Mouse (Mus musculus) embryonic facial prominence, embryonic 13.5 days (tissue): Measurements from ENCODE around the gene Btbd7. TPM values are rescaled to one million over a fixed set of nuclear protein-coding genes. Genes with fewer than 3 reads are reported as not detected.

ENCODE experiments used
- ATAC-seq: fragments of 200-750 bp; cut with Nextera tagmentation; 2 replicates; pipeline ENCODE4 v1.8.0; 2017; ENCODE audit warnings: low read depth; ENCODE audit not compliant: insufficient number of reproducible peaks, insufficient read depth, low FRiP score, low TSS enrichment
- H3K27ac ChIP-seq: fragments of 300-500 bp; sonication (generic); 2 replicates; pipeline ENCODE4 v1.5.1; 2015; ENCODE audit warnings: moderate library complexity, mild to moderate bottlenecking, inconsistent platforms
- H3K27me3 ChIP-seq: fragments of 300-500 bp; sonication (generic); 2 replicates; pipeline ENCODE4 v1.6.1; 2015; ENCODE audit warnings: mild to moderate bottlenecking, inconsistent platforms
- H3K36me3 ChIP-seq: fragments of 300-500 bp; sonication (generic); 2 replicates; pipeline ENCODE4 v1.6.1; 2015; ENCODE audit warnings: mild to moderate bottlenecking, inconsistent platforms
- H3K4me1 ChIP-seq: fragments of 300-500 bp; sonication (generic); 2 replicates; pipeline ENCODE4 v1.6.1; 2015; ENCODE audit warnings: inconsistent platforms
- H3K4me2 ChIP-seq: fragments of 300-500 bp; sonication (generic); 2 replicates; pipeline ENCODE4 v1.6.1; 2015; ENCODE audit warnings: moderate library complexity, mild to moderate bottlenecking, inconsistent platforms
- H3K4me3 ChIP-seq: fragments of 300-500 bp; sonication (generic); 2 replicates; pipeline ENCODE4 v1.5.1; 2015; ENCODE audit warnings: mild to moderate bottlenecking, inconsistent platforms
- H3K9ac ChIP-seq: fragments of 300-500 bp; sonication (generic); 2 replicates; pipeline ENCODE4 v1.6.1; 2015; ENCODE audit warnings: mild to moderate bottlenecking, inconsistent platforms
- H3K9me3 ChIP-seq: fragments of 300-500 bp; sonication (generic); 2 replicates; pipeline ENCODE4 v1.6.1; 2016; ENCODE audit warnings: inconsistent platforms
- WGBS: fragments of 180-500 bp; shearing (Covaris S2); methylation state at CpG from one replicate; pipeline ENCODE4 v1.1.7; 2015; ENCODE audit warnings: mixed read lengths; 5-methylcytosine and 5-hydroxymethylcytosine counted together
- polyA plus RNA-seq: library from polyadenylated mRNA; unstranded; fragments of >200 nt; fragmentation: Nextera tagmentation; extraction: Ambion mirVana; gene quantifications from 2 replicates; pipeline ENCODE4 v1.2.1, GENCODE M21; 2015

The Btbd7 gene
- 25.8 and 26.3 TPM in 2 replicates for polyA plus RNA-seq

GRCm38 (mm10) chr12:102878031-102878823 lies at the start of gene Btbd7:
Btbd7 (minus strand) TSS chr12:102878471.
- H3K36me3 ChIP-seq = no peaks in the 10 kb centered on the region
- under 1% methylated on average over 95 of the region's 95 CpGs for WGBS
- ATAC-seq = peak; percentile 97

DNA sequence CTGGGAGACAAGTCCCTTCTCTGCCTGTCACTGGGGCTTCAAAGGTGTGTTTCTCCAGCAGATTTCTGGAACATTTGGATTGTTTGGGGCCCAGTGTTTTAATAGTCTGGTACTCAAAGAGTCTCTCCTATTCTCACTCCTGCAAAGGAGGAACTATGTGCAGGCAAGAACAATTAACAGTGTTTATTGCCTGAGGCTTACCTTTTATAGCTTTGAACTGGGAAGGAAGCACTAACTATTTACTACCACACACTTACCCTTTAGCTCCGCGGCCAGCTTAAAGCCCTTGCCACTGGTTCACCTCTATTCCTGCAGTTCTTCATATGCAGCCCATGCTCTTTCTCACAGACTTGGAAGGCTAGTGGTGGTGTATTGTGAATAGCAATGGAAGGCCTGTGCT lies 37.8 kb upstream of the Btbd7 start:
- Histone ChIP-seq H3K4me3 (no peak overlapping the region), H3K9me3 (no peaks in the 10 kb centered on the region), H3K27me3 (no peaks in the 10 kb centered on the region), H3K27ac (no peak overlapping the region), H3K4me1 (no peaks in the 10 kb centered on the region), H3K9ac (no peak overlapping the region), H3K4me2 (no peak overlapping the region), H3K36me3 (no peaks in the 10 kb centered on the region)
- 72% methylated on average over 2 of the region's 2 CpGs for WGBS
- ATAC-seq = no peak

More at GRCm38 (mm10) chr12:102878031-102878823, at the start of gene Btbd7:
- Histone ChIP-seq H3K27ac (peak within 1 kb of the TSS; percentile 95), H3K9ac (peak within 1 kb of the TSS; percentile 95), H3K9me3 (no peaks in the 10 kb centered on the region), H3K4me3 (peak within 1 kb of the TSS; percentile 86), H3K4me2 (peak within 1 kb of the TSS; percentile 80), H3K27me3 (no peaks in the 10 kb centered on the region), H3K4me1 (peaks cover 15% of the 10 kb centered on the region)

- H3K9ac ChIP-seq = no peak overlapping the region
- WGBS = 34% methylated on average over 3 of the region's 3 CpGs
- no peak overlapping the region for H3K27ac ChIP-seq
- no peaks in the 10 kb centered on the region for H3K4me1 ChIP-seq
- no peaks in the 10 kb centered on the region for H3K9me3 ChIP-seq
- H3K4me3 ChIP-seq = no peak overlapping the region
- H3K36me3 ChIP-seq = no peaks in the 10 kb centered on the region
- H3K27me3 ChIP-seq = no peaks in the 10 kb centered on the region
- no peak overlapping the region for H3K4me2 ChIP-seq
- ATAC-seq = no peak
These were observed 29.9 kb upstream of the Btbd7 start for GRCm38 (mm10) chr12:102908191-102908590.

GRCm38 (mm10) chr12:102899091-102899490 lies 20.8 kb upstream of the Btbd7 start, which contains the start of gene Cox8c:
Cox8c (plus strand) TSS chr12:102899316.
- Histone ChIP-seq H3K4me1 (no peaks in the 10 kb centered on the region), H3K9ac (no peak within 1 kb of the TSS), H3K4me2 (no peak within 1 kb of the TSS), H3K4me3 (no peak within 1 kb of the TSS), H3K9me3 (no peaks in the 10 kb centered on the region), H3K36me3 (no peaks in the 10 kb centered on the region), H3K27me3 (no peaks in the 10 kb centered on the region), H3K27ac (no peak within 1 kb of the TSS)
- WGBS = 91% methylated on average over 17 of the region's 17 CpGs
- ATAC-seq = no peak

DNA sequence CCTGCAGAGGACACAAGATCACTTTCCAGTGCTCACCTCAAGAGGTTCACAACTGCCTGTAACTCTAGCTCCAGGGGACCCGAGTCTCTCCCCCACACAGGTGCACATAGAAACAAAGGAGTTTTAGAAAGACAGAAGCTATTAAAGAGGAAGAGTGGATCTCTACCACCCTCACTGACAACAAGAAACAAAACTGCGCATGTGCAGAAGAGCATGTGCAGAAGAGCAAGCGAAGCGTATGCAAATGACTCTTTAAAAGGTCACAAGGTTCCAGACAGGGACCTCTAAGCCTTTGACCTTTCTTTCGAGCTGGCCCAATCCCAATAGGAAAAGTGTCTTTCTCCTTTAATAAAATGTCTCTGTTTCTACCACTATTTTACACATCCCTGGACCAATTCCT lies 10.3 kb upstream of the Btbd7 start:
- H3K4me2 ChIP-seq = no peak overlapping the region
- no peak overlapping the region for H3K9ac ChIP-seq
- H3K4me3 ChIP-seq = no peak overlapping the region
- ATAC-seq = no peak
- H3K36me3 ChIP-seq = no peaks in the 10 kb centered on the region
- no peaks in the 10 kb centered on the region for H3K9me3 ChIP-seq
- no peak overlapping the region for H3K27ac ChIP-seq
- 56% methylated on average over 5 of the region's 5 CpGs for WGBS
- H3K4me1 ChIP-seq = no peaks in the 10 kb centered on the region
- H3K27me3 ChIP-seq = no peaks in the 10 kb centered on the region

DNA sequence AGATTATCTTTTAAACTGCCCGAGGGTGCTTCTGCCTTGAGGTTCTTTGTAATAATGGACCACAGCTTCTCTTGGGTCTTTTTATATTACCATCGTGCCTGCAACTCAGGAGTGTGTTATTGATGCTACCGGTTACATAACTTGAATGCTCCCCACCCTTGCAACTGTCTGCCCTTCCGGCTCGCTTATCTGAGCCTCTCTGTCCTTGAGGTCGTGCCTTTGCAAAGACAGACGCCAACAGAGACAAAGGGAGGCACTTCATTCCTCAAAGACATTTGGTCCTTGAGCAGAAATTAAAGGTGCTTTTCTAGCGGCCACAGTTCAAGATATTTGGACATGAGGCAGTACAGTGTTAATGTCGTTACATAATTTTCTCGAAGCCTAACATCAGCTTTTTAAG lies 9.1 kb upstream of the Btbd7 start:
- H3K4me2 ChIP-seq = no peak overlapping the region
- no peaks in the 10 kb centered on the region for H3K4me1 ChIP-seq
- H3K27ac ChIP-seq = no peak overlapping the region
- H3K4me3 ChIP-seq = no peak overlapping the region
- ATAC-seq = no peak
- no peaks in the 10 kb centered on the region for H3K9me3 ChIP-seq
- no peaks in the 10 kb centered on the region for H3K27me3 ChIP-seq
- no peaks in the 10 kb centered on the region for H3K36me3 ChIP-seq
- 57% methylated on average over 10 of the region's 10 CpGs for WGBS
- no peak overlapping the region for H3K9ac ChIP-seq

GRCm38 (mm10) chr12:102885735-102886134 lies 7.5 kb upstream of the Btbd7 start:
- Histone ChIP-seq H3K27ac (no peak overlapping the region), H3K4me3 (no peak overlapping the region), H3K4me2 (no peak overlapping the region), H3K36me3 (no peaks in the 10 kb centered on the region), H3K9me3 (no peaks in the 10 kb centered on the region), H3K27me3 (no peaks in the 10 kb centered on the region), H3K9ac (0 out of 2 replicates have a peak overlapping the region, but pooled peaks have one; percentile 21), H3K4me1 (no peaks in the 10 kb centered on the region)
- ATAC-seq = no peak
- 19% methylated on average over 5 of the region's 5 CpGs for WGBS

DNA sequence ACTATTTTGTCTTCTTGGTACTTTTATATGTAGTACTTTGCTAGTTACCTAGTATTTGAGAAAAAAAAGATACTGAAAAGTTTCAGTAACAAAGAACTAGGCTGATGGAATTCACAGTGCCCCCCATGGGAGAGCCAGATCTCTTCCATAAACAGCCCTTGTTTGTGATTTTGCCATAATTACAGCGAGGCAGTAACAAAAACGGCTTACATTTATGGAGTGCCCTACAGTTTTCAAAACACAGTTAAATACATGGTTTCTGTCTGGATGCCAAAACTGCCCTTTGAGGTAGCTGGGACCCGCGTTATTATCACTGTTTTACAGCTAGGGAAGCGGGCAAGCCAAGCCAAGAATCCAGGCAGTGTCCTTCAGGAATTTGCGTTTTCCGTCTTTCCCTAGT lies 630 bp upstream of the Btbd7 start:
- no peak for ATAC-seq
- no peaks in the 10 kb centered on the region for H3K27me3 ChIP-seq
- 26% methylated on average over 7 of the region's 7 CpGs for WGBS
- H3K4me1 ChIP-seq = peaks cover 15% of the 10 kb centered on the region
- peak overlapping the region; percentile 95 for H3K9ac ChIP-seq
- H3K4me2 ChIP-seq = peak overlapping the region; percentile 80
- H3K4me3 ChIP-seq = peak overlapping the region; percentile 86
- no peaks in the 10 kb centered on the region for H3K9me3 ChIP-seq
- no peaks in the 10 kb centered on the region for H3K36me3 ChIP-seq
- peak overlapping the region; percentile 91 for H3K27ac ChIP-seq

DNA sequence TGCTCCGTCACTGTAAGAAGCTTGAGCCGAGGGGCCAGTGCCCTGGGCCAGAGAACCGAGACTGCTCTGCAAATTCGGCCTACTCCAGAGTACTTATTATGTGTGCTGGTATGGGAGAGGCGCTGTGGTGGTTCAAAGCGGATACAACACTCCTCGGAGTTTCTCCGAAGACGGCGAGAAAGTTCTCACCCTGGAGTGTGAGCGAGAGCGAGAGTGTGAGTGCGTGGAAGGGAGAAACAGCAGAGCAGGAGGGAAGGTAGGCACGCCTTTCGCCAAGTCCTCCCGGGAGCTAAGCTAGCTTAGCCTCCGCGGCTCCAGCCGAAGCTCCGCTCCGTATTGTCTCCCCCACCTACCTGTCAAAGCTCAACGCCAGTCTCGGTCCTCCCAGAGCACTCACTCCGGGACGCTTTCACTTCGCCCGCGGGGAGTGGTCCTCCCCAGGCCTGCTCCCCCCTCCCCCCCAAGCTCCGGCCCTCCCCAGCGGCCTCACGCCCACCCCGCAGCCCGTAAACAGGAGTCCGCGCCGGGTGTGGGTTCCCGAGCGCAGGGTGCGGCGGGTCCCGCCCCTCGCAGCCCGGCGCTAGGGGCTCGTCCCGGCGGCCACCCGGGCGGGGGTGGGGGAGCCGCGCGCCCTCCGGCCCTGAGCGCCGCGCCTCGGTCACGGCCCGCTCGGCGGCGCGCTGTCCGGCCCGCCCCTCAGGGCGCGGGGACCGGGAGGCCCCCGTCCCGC lies 805 bp downstream of the Btbd7 start:
- H3K9ac ChIP-seq = peak overlapping the region; percentile 95
- no peaks in the 10 kb centered on the region for H3K27me3 ChIP-seq
- H3K27ac ChIP-seq = peak overlapping the region; percentile 95
- no peaks in the 10 kb centered on the region for H3K9me3 ChIP-seq
- H3K4me3 ChIP-seq = peak overlapping the region; percentile 86
- peak; percentile 69 for ATAC-seq
- WGBS = under 1% methylated on average over 66 of the region's 70 CpGs
- peak overlapping the region; percentile 80 for H3K4me2 ChIP-seq
- peaks cover 15% of the 10 kb centered on the region for H3K4me1 ChIP-seq
- H3K36me3 ChIP-seq = no peaks in the 10 kb centered on the region

GRCm38 (mm10) chr12:102870527-102870926 lies 7.7 kb downstream of the Btbd7 start:
- no peak overlapping the region for H3K4me2 ChIP-seq
- 90% methylated on average over 1 of the region's 1 CpGs for WGBS

GRCm38 (mm10) chr12:102869802-102870201 lies 8.5 kb downstream of the Btbd7 start:
- 84% methylated on average over 2 of the region's 2 CpGs for WGBS
- ATAC-seq = no peak
- no peak overlapping the region for H3K9ac ChIP-seq

More at GRCm38 (mm10) chr12:102870527-102870926, 7.7 kb downstream of the Btbd7 start:
- Histone ChIP-seq H3K27me3 (no peaks in the 10 kb centered on the region), H3K9ac (no peak overlapping the region), H3K27ac (no peak overlapping the region), H3K4me1 (peaks cover 1% of the 10 kb centered on the region; the same call in 1 of the 2 replicates), H3K4me3 (no peak overlapping the region), H3K36me3 (no peaks in the 10 kb centered on the region), H3K9me3 (no peaks in the 10 kb centered on the region)
- no peak for ATAC-seq

GRCm38 (mm10) chr12:102860806-102861205 lies 17.5 kb downstream of the Btbd7 start:
- Histone ChIP-seq H3K9ac (no peak overlapping the region), H3K4me2 (no peak overlapping the region), H3K36me3 (no peaks in the 10 kb centered on the region), H3K9me3 (no peaks in the 10 kb centered on the region), H3K27me3 (no peaks in the 10 kb centered on the region), H3K4me1 (no peaks in the 10 kb centered on the region), H3K4me3 (no peak overlapping the region), H3K27ac (no peak overlapping the region)
- no peak for ATAC-seq

More at GRCm38 (mm10) chr12:102869802-102870201, 8.5 kb downstream of the Btbd7 start:
- H3K36me3 ChIP-seq = no peaks in the 10 kb centered on the region
- H3K4me2 ChIP-seq = no peak overlapping the region
- no peaks in the 10 kb centered on the region for H3K4me1 ChIP-seq
- H3K27ac ChIP-seq = no peak overlapping the region
- H3K9me3 ChIP-seq = no peaks in the 10 kb centered on the region
- H3K27me3 ChIP-seq = no peaks in the 10 kb centered on the region
- H3K4me3 ChIP-seq = no peak overlapping the region
